Mouse (Mus musculus) small intestine, adult 2 months (tissue): ENCODE data around the gene Gm21958.

Experiments
- CTCF ChIP-seq: fragments of 200-500 bp; IDR thresholded peaks from 2 replicates; pipeline ENCODE4 v1.5.1; 2012; ENCODE audit warnings: low read depth, mild to moderate bottlenecking, control low read depth, inconsistent platforms, low read length, moderate library complexity, mixed read lengths; ENCODE audit not compliant: insufficient replicate concordance, insufficient read length; ENCODE audit errors: extremely low read depth
- POLR2A ChIP-seq: fragments of 200-500 bp; IDR thresholded peaks from 2 replicates; pipeline ENCODE4 v1.6.1; 2012; ENCODE audit warnings: low read depth, mild to moderate bottlenecking, control low read depth, inconsistent platforms, low read length, moderate library complexity

DNA sequence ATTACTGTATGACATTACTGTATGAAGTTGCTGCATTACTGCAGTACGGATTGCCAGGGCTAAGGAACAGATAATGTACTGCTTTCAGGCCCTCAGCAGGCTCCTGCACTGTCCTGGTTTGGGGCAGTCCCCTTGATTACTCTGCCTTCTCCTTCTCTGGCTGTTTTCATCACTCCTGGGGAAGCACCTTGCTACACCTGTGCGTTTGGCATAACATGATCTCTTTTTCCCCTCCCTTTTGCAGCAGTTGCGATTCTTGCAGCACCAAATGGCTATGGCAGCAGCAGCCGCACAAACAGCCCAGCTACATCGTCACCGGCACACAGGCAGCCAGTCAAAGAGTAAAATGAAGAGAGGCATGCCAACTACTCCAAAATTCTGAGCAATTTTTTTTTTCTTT is 13.9 kb upstream of the Gm21958 start:
- TF ChIP-seq CTCF = no peak
- TF ChIP-seq POLR2A = no peak
